Mouse (Mus musculus) heart, adult 18-20 months (tissue): ENCODE data around the gene Gm20877. TPM values are rescaled to one million over a fixed set of nuclear protein-coding genes. Genes with fewer than 3 reads are reported as not detected.
"Not testable (repeated sequence)": the region's sequence is repeated elsewhere in the genome, so short reads cannot be mapped to it uniquely, and the experiment has no call there.

Experiments
- DNase-seq, 2 experiments: peaks; one replicate each; pipeline ENCODE4 v3.0.0; 2021 to 2022; ENCODE audit warnings: mixed read lengths in 1 of 2
- long read RNA-seq, 2 experiments: library from polyadenylated mRNA; stranded (forward); transcript quantifications; one replicate each; pipeline ENCODE4 v2.0.0; 2021
- total RNA-seq, 2 experiments: library from RNA; stranded (reverse); gene quantifications; 2 replicates each; pipeline ENCODE4 v1.2.3; 2021

Gene Gm20877
- total RNA-seq: not detected
- long read RNA-seq, experiment 1: 0 reads
- long read RNA-seq, experiment 2: 0 reads

DNA sequence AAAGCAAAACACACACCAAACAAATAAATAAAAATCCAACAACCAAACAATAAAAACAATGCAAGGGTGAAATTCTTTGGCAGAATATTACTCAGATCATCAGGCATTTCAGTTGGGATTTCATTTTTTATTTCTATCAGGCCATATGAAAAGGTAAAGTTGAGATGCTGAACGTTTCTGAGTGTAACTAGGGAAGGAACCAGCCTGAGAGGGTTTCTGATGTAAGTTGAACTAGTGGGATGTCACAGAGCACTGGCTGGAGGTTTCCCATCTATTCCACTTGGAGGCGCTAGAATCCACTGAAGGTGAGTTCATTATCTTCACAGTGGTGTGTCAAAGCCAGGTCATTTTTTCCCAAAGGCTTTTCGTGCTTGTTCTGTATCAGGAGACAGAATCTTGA is at the start of gene Gm20877:
Gene Gm20877 (plus strand): TSS at position 301 of the 400 bp plus-strand sequence.
- not testable (repeated sequence) for DNase-seq
